Mouse (Mus musculus): Measurements from ENCODE around the gene Synj2.

Gene Synj2

GRCm38 (mm10) chr17:5975099-5975977, 34.3 kb downstream of the Synj2 start:
- no peak for DNase-seq (ENCODE audit: low read depth)

GRCm38 (mm10) chr17:5976221-5977055, 35.4 kb downstream of the Synj2 start:
- DNase-seq (ENCODE audit: low read depth): peak; percentile 76

- DNase-seq (ENCODE audit: low read depth): no peak
Observed at GRCm38 (mm10) chr17:5977056-5977920, 36.2 kb downstream of the Synj2 start.

- no peak for DNase-seq (ENCODE audit: low read depth)
Observed at GRCm38 (mm10) chr17:5977921-5978504, 36.9 kb downstream of the Synj2 start.

- DNase-seq (ENCODE audit: low read depth): peak; percentile 79
Observed at GRCm38 (mm10) chr17:5978505-5979077, 37.5 kb downstream of the Synj2 start.

- no peak for DNase-seq (ENCODE audit: low read depth)
Observed at GRCm38 (mm10) chr17:5980860-5981259, 39.8 kb downstream of the Synj2 start.

- DNase-seq (ENCODE audit: low read depth): no peak
Observed at GRCm38 (mm10) chr17:5983150-5983549, 42.1 kb downstream of the Synj2 start.

- DNase-seq (ENCODE audit: low read depth): no peak
Observed at GRCm38 (mm10) chr17:5983901-5984300, 42.8 kb downstream of the Synj2 start.

GRCm38 (mm10) chr17:5984700-5985231, 43.7 kb downstream of the Synj2 start:
- DNase-seq (ENCODE audit: low read depth): no peak

GRCm38 (mm10) chr17:5985271-5985670, 44.2 kb downstream of the Synj2 start:
- DNase-seq (ENCODE audit: low read depth): no peak

GRCm38 (mm10) chr17:5987271-5988056, 46.4 kb downstream of the Synj2 start:
- DNase-seq (ENCODE audit: low read depth): no peak

- no peak for DNase-seq (ENCODE audit: low read depth)
Observed at GRCm38 (mm10) chr17:5988102-5988501, 47.0 kb downstream of the Synj2 start.

GRCm38 (mm10) chr17:5992866-5993580, 51.9 kb downstream of the Synj2 start:
- DNase-seq (ENCODE audit: low read depth): no peak

- DNase-seq (ENCODE audit: low read depth): no peak
Observed at GRCm38 (mm10) chr17:5993581-5994260, 52.6 kb downstream of the Synj2 start.

- peak; percentile 94 for DNase-seq (ENCODE audit: low read depth)
Observed at GRCm38 (mm10) chr17:5994606-5995005, 53.5 kb downstream of the Synj2 start.

- DNase-seq (ENCODE audit: low read depth): no peak
Observed at GRCm38 (mm10) chr17:5996589-5996988, 55.5 kb downstream of the Synj2 start.

- no peak for DNase-seq (ENCODE audit: low read depth)
Observed at GRCm38 (mm10) chr17:5997380-5998234, 56.5 kb downstream of the Synj2 start.

- DNase-seq (ENCODE audit: low read depth): no peak
Observed at GRCm38 (mm10) chr17:5998235-5998500, 57.1 kb downstream of the Synj2 start.

Measured in fibroblast of lung, adult 2 months (primary cell).